Mouse (Mus musculus): ENCODE measurements around the gene Cnot8. TPM values are rescaled to one million over a fixed set of nuclear protein-coding genes. Genes with fewer than 3 reads are reported as not detected.

Gene Cnot8
- polyA plus RNA-seq, 1 experiment from 2014 or later: 103 TPM

Other genes with a start within 250 kb of the Cnot8 start
- 17.5 and 23.7 TPM in 2 replicates for gene Larp1, start 95.1 kb upstream of the Cnot8 start, polyA plus RNA-seq (2016; fragmentation: Nextera tagmentation; extraction: Ambion mirVana)
- not detected in 2 replicates for gene Gm12248, start 11.0 kb upstream of the Cnot8 start, polyA plus RNA-seq (2016; fragmentation: Nextera tagmentation; extraction: Ambion mirVana)
- 25.6 and 29.8 TPM in 2 replicates for gene Gemin5, start 64.4 kb downstream of the Cnot8 start, polyA plus RNA-seq (2016; fragmentation: Nextera tagmentation; extraction: Ambion mirVana)
- gene Mrpl22, start 67.5 kb downstream of the Cnot8 start, polyA plus RNA-seq (2016; fragmentation: Nextera tagmentation; extraction: Ambion mirVana): 125 and 126 TPM in 2 replicates
- 2.7 and 2.9 TPM in 2 replicates for gene Igtp, start 95.4 kb downstream of the Cnot8 start, polyA plus RNA-seq (2016; fragmentation: Nextera tagmentation; extraction: Ambion mirVana)
- 0.56 and 1.2 TPM in 2 replicates for gene Irgm2, start 95.5 kb downstream of the Cnot8 start, polyA plus RNA-seq (2016; fragmentation: Nextera tagmentation; extraction: Ambion mirVana)
- gene 4930438A08Rik, start 170.6 kb downstream of the Cnot8 start, polyA plus RNA-seq (2016; fragmentation: Nextera tagmentation; extraction: Ambion mirVana): 0.08 TPM in 1 of 2 replicates, not detected in the other
- gene Zfp692, start 202.9 kb downstream of the Cnot8 start, polyA plus RNA-seq (2016; fragmentation: Nextera tagmentation; extraction: Ambion mirVana): 27.4 and 29.7 TPM in 2 replicates
- gene Zfp672, start 226.2 kb downstream of the Cnot8 start, polyA plus RNA-seq (2016; fragmentation: Nextera tagmentation; extraction: Ambion mirVana): 38.7 and 40.8 TPM in 2 replicates
- gene Sh3bp5l, start 226.6 kb downstream of the Cnot8 start, polyA plus RNA-seq (2016; fragmentation: Nextera tagmentation; extraction: Ambion mirVana): 38.2 and 40.6 TPM in 2 replicates